Mouse (Mus musculus): ENCODE measurements around the gene Tom1l1.

Tom1l1 gene

DNA sequence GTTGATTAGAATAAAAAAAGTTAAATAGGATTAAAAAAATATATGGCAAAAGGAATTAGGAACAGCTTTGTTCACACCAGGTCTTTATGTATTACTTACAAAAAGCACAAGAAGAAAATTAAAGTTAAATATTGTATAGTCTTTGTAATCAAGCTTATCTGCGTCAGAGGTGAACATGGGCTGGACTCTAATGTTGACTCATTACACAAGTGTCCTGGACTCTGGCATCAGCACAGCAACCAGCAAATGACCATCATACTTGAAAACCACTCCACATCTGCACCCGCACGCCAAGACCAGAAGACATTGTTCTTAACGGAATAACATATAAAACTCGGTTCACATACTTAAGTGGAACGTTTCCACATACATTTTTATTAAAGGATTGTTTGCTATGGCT, 20.8 kb downstream of the Tom1l1 start:
- DNase-seq (ENCODE audit: low spot score): no peak

DNA sequence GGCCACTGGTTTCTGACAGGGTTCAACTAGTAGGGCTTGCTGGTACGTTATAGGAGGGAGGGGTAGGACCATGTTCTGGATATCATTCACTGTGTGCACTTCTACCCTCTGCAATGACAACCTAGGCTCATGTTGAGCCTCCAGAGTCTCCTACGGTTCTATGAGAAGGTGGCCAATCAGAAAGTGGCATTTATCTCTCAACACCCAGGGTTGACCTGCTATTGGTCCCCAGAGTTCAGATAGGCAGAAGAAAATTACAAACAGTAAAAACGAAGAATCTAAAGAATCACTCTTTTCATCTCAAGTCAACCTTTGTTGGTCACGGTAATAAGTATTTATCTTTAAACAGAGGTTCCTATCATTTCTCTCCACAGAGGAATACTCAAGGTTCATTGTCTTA, 21.2 kb downstream of the Tom1l1 start:
- no peak for DNase-seq (ENCODE audit: low spot score)

DNA sequence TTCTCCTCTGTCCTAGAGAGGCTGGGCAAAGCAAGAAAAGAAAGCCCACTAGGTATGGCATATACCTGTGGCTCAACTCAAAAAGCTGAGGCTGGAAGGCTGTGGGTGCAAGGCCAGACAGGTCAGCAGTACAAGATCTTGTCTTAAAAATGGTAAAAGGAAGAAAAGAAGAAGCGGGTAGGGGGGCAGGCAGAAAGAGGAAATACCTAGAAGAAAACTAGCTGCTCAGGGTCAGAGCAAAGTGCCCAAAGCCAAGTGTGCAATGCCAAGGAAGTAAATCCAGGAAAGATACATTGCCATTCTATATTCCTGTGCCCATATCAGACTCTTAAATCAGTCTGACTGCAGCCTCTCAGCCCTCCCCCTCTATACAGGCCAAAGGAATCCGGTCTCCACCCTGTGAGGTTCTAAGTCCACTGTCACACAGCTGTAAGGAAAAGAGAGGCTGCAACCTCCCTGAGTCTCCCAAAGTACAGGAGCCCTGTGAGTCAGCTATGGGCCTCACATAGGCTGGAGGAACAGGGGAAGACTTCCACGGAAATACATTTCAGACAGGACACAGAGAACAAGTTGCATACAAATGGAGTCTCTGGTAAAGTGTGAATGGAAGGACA, 21.9 kb downstream of the Tom1l1 start:
- DNase-seq (ENCODE audit: low spot score): no peak

DNA sequence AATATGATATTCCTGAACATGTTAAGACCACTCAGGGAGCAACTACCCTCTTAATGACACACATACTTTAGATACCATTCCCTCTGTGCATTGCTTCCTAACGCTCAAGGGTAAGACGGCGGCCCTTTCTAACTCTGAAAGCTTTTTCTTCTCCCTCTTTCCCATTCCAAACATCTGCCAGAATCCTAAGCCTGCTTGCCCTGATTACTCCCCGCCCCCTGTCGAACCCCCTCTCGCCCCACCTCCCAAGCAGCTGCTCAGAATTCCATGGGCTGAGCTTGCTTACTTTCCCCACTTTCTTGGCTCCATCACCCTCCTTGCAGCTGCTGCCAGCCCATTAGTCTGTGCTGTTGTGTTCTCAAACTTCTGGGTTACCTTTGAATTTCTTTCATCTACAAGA, 23.0 kb downstream of the Tom1l1 start:
- DNase-seq (ENCODE audit: low spot score): no peak

DNA sequence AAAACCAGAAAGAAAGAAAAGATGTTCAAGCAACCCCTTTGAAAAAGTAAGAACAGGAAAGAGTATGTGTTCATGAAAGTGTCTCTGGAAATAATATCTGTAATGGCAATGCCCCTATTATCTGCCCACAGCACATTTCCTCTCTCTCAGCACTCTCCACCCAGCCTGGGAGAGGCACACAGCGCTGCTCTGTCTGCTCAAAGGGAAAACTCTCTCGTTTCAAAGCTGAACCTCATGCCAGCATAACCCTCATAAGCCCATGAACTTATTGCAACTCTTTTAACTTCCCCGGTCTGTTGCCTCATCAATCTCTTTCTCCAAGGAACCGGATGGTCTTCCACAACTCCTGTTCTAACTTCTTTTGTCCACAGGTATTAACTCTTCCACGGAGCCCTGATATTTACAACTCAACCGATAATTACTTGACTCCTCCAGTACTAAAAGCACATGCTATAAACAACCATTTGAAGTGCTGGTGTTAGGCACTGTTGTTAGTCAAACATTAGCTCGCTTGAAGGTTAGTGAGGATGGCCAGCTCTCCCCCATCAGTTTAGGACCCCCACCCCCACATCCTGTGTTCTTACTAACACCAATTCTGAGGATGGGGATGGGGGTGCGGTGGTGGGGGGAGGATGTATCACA, 23.7 kb downstream of the Tom1l1 start:
- DNase-seq (ENCODE audit: low spot score): no peak

DNA sequence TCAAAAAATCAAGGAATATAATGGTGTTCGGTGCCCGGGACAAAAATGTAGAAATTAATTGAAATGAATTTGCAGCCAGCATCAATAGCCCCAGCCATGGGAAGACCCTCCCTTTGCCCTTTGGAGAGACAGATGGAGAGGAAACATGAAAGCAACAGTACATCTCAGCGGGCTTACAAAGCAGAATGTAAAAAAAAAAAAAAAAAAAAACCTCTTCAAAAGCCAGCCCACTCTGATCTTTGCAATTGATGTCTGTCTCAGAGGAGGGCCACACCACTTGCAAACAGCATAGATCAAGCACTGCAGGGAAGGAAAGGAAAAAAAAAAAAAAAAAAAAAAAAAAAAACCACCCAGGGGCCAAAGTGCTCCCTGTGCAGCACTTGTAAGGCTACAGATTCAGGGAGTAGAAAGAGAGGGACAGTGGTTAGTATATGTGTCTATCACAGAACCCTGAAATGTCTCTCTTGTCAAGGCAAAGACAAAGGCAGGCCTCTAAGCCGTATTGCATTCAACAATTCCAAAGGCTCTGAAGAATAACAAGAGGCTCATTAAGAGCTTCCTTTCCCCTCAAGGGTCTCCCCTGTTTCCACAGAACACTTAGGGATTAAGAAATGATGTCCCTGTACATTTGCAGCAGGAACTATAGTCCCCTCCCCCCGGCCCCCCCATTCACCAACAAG, 24.4 kb downstream of the Tom1l1 start:
- no peak for DNase-seq (ENCODE audit: low spot score)

DNA sequence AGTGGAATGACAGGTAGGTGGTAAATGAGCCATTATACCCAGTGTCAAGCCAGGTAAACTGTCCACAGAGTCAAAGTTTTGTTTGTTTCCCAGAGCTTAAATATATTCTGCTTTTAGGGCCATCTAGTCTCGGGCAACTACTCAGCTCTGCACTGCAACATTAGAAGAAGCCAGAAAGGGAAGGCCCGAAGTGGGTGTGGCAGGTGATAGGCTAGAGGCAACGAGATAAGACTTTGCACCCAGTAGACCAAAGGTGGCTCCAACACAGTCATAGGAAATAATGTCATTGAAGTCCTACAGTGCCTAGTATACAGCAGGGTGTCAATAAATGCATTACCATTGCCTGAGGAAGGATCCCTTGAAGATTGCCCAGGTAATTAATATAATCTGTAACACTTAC, 25.1 kb downstream of the Tom1l1 start:
- DNase-seq (ENCODE audit: low spot score): no peak

DNA sequence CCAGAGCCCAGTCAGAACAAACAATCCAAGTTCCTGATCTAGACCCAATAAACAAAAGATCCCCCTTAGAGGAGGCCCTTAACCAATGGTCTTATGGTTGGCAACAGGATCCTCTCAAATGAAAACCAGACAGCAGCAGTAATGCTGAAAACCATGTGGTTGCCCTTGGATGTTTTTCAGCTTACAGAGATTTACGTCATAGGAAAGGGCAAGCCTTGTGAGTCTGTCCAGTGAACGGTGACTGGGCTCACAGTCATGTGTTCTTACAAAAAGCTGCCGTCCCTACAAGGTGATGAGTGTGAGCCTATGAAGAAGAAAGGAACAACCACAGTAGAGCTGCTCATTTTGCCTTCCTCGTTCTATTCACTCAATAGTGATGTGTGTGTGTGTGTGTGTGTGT, 27.5 kb downstream of the Tom1l1 start:
- no peak for DNase-seq (ENCODE audit: low spot score)

DNA sequence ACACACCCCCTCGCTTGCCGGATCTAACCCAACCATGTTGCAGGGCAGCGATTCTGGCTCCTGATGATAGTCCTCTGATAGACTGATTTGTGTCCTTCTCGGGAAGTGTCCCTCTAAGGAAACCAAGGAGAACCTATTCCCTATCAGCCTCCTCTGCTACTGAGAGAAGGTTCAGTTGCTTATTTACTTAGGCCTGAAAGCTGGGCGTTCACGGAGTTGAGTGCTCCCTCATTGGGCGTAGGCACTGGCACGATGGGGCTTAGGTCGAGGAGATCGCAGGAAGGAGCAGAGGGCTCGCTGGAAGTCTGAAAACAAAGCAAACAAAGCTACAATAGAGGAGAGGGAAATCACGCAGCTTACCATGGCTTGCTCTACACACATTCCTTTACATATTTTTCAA, 30.6 kb downstream of the Tom1l1 start:
- no peak for DNase-seq (ENCODE audit: low spot score)

DNA sequence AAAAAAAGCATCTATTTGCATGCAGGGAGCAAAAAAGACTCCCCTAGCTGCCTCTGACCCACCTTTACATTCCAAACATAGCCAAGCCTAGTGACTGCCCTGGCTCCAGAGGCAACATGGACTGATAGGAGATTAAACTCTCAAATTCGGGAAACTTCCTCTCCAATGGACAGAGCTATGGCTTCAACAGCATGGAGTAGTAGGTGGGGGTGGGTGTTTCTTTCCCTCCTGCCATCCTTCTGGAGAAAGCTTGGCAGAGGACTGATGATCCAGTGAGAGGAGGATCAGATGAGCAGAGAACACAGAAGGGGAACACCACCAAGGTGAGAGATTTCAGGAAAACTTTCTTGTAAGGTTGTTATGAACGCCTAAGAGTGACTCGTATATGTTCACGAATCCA, 35.6 kb downstream of the Tom1l1 start:
- DNase-seq (ENCODE audit: low spot score): no peak

DNA sequence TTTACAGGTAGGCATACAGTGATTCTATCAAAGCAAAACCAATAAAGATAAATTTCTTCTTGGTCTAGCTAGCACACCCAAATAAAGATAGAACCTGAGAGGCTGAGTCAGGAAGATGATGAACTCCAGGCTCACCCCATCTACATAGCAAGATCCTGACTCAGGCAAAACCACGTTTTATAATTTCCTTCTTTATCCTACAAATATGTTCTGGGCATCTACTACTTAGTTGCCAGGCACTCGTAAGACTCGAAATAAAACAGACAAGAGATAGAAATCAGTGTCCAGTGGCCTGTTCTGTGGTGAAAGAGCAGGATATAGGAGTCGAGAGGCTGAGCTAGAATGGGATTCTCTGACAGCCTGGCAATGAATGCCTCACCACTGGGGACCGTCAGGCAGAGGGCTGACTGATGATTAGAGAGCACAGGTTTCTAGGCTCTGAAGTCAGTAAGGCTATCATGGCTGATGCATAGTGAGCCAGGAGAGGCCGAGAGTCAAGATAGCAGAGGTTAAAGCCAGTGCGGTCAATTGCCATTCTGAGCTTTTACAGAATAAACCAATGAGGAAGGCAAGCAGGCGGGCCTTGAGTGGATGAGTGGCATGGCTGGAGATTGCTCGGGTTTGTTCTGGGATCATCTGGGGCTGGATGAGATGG, 37.8 kb downstream of the Tom1l1 start:
- no peak for DNase-seq (ENCODE audit: low spot score)

DNA sequence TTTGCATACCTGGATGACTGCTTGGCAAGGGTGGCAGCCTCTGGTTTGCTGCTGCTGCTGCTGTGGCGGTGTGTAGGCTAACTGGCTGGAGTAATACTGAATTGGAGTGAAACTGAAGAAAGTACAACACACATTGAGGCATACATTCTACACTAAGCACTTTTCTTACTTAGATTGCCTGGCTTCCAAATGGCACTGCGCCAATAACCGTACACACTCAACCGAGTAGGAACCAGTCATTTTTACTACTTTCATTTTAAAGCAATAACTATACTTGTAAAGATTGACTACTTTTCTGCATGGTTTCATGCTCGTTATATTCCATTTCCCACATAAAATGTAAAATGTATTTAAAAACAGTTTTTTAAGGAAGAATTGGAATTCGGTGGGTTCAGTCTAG, 38.4 kb downstream of the Tom1l1 start:
- DNase-seq (ENCODE audit: low spot score): no peak

DNA sequence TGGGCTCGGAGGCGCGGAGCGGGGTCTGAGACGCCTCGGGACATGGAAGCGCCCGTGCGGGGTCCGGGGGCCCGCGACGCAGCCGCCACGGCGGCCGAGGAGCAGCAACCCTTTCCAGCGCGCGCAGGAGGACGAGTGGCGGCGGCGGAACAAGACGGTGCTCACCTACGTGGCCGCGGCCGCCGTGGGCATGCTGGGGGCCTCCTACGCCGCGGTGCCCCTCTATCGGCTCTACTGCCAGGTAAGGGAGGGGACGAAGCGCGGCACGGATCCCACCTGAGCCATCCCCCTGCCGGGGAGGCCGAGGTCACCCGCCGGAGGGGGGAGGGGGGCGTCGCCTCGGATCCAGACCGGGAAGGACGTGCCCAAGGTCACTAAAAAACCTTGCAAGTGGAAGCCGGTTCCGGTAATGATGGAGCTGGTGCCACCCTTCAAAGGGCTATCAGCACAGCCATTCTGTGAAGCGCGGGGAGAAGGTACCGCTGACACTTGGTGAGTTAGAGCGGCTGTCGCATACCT, 49.8 kb downstream of the Tom1l1 start:
- DNase-seq (ENCODE audit: low spot score): no peak

DNA sequence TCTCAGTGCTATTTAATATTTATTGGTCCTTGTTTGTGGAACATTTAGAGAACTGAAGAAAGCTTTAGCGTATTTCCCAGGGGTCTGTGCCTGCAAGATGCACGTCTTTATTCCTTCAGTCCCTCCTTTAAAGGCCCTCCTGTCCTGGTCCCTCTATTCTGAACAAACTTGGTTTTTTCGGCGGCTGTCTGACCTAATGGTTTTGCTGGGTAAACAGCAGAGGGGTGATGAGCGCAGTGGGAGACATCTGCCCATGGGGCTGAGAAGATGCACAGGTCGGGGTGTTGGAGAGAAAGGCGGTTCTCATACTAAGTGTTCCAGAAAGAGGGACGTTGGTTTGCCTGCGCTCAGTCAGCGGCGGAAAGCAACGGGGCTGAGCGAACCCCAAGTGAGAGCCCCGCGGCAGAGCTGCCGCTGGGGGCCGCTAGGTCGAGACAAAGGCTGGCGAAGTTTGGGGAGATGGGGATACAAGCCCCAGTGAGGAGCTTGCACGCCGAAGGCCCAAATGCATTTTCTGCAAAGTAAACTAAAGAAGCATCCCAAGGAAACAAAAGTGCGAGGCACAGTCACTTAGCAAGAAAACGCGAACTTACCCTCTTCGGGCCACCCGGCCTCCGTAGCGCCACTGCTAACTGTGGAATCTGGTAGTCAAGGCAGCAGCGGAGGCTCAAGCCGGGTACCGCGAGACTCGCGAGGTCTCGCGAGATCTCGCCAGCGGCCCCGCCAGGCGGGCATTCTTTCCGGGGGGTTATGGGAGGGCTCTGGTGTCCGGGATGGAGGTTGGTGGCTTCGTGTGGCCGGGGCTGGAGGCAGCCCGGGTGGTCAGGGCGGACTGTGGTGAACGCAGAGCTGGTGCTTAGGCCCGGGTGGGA, 50.5 kb downstream of the Tom1l1 start, which contains the start of the genes Stxbp4 and Cox11:
Gene Stxbp4 (minus strand): TSS at position 645 of the 872 bp plus-strand sequence.
Gene Cox11 (plus strand): TSS at position 734 of the 872 bp plus-strand sequence.
- peak; percentile 93 for DNase-seq (ENCODE audit: low spot score)

DNA sequence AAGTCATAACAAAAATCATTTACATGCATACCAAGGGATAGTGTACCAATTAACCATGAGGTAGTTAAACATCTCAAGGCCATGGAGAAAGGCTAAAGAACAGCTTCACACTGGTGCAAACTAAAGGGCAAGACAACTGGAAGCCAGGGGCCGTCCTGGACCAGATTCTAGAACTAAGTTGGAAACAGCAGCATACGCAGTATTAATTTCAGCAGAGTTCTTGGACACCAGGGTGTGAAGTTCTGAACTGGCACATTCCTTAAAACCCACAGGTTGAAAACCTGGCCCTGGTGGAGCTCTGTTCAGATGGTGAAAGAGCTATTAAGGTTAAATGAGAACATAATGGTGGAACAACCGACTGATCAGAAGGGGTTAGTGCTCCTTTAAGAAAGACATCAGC, 53.5 kb downstream of the Tom1l1 start:
- no peak for DNase-seq (ENCODE audit: low spot score)

DNA sequence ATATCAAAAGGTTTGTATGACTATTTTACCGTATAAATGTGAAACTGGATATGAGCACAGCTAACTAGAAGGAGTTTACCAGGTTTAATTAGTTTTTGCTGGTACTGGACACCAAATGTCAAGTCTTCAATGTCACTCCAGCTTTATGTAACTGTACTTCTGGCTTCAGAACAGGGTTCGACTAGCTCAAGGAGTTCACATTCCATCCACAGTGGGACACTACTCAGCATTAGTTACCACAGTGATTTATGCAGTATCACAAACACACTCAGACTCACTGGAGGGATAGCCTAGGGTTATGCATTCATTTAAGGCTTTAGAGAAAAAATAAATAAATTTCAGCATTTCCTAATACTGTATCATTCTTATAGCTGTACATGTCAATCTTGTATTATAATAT, 55.7 kb downstream of the Tom1l1 start:
- no peak for DNase-seq (ENCODE audit: low spot score)

DNA sequence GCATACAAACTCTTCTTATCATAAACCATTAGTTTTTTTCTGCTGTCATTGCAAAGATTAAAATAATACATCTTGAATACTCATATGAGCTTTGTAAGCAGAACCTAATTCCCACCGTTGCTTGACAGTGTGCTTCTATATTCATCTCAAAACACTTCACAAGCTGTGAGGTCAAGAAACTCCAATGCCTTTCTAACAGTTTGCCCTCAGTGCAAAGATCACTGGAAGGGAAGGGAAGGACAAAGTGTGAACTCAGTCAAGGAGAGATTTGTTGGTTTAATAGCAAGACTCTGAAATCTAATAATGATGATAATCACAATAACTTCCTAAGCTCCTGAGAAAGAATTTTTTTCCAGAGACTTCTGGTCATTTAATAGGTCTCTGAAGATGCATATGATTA, 60.4 kb downstream of the Tom1l1 start:
- DNase-seq (ENCODE audit: low spot score): no peak

DNA sequence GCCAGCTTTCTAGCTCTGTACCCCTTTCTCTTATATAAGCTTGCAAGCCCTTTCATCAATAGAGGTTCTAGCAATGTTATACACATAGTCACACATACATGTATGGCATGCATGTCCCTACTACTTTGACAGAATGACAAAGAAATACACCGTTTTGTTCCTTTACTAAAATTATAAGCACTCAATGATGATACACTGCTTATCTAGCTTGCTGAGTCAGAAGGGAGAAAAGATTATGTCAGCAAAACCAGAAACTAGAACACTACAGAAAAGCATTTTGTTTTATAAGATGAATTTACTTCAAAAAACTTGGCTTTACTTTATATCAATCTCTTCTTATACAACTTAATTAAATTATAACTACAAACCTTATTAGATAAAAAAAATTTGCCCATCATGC, 63.0 kb downstream of the Tom1l1 start:
- no peak for DNase-seq (ENCODE audit: low spot score)

DNA sequence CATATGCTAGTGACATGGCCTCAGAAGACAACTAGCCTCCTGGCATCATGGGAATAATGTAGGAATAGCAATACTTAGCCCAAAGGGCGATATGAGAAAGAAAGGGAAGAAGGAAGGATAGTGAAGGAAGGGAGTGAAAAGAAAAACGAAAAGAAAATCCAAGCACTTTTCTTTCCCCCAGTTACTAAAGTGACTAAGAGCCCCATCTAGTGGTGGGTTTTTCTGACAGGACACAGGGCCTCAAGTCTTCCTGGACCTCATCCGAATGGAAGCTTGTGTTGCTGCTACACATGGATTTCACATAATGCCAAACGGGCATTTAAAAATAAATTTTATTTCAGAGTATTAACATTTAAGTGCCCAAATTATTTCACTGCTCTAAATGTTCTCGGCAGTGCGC, 64.7 kb downstream of the Tom1l1 start:
- no peak for DNase-seq (ENCODE audit: low spot score)

DNA sequence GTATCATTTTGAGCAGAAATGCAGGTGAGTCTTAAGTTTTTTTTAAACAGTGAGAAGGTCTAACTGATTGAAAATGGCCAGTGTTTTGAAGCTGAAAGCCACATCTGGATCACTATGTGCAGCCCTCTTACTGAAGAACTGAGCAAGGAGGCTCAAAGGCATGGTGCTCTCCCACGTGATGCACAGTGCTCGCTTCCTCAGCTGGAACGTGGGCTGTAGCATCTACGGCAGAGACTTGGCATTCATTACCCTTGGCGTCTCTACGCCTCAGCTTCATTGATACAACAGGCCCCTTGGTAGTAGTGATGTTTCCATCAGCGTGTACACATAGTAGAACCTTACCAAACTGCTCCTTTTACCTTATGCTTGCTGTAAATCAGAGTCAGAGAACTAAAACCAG, 65.7 kb downstream of the Tom1l1 start:
- DNase-seq (ENCODE audit: low spot score): no peak

DNA sequence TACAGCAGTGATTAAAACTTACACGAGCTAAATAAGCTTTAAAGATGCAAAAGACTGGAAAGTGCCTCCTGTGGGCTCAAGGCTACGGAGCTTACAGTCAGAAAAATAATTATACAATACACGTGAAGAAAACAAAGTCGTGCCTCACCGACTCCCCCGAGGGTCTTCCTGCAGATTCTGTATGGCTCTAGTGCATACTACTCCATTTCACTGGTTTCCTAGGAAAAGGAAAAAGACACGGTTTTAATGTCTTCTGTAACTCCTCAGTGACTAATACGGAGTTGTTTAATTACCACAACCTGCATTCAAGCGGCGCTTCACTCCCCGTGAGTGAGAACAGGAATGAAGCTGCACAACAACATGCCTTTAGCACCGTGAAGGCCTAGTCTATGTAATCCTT, 66.1 kb downstream of the Tom1l1 start:
- DNase-seq (ENCODE audit: low spot score): no peak

DNA sequence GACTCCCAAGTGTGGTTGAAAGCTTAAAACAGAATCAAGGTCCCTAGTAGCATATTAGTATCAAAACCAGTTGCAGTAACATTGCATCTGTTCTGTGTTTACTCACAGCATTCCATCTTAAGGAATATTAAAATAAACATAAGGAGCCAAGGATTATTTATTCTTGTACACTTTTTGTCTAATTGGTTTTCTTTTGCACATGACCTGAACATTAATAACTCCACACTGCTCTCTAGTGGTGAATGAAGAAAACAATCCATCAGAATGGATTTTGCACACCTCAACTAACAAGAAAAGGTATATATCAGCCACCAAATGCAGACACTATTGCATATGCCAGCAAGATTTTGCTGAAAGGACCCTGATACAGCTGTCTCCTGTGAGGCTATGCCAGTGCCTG, 71.7 kb downstream of the Tom1l1 start:
- DNase-seq (ENCODE audit: low spot score): no peak

Data from ovary, postnatal 36 days (tissue).